Mouse (Mus musculus): ENCODE data around the gene Lsp1.

The Lsp1 gene

DNA sequence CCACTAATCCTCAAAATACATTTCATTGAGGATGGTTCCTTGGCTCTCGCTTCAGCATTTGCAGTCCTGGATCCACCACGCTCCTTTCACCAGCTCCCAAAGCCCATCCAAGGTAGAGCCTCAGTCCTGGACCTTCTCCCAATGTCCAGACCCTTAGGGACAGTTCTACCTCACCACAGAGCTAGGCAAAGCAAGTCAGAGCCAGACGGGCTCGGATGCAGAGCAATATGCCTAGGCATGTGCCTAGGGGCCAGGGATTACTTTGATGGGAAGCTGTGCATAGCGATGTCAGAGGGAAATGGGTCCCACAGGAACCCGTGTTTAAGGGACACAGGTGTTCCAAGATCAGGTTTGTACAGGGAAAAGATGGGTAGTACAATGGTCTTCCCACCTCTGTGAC, 15.3 kb upstream of the Lsp1 start:
- DNase-seq, result peak in 1 of 2 experiments; percentile 2

DNA sequence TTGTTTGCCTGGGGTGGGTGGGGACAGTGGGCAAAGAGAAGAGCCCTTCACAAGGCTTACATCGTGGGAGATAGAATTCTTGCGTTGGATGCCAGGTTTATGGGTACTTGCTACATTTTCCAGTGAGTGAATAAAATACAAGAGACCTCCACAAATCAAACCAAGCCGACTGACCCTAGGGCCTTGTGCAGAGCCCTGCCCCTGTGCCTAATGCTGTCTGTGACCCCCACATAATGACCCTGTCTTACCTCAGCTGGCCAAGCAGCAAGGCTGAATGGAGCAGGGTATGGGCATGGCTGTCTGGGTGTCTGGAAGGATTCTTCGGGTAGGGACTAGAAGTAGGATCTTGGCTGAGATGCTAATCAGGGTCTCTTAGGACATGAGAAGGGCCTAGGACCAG, 14.3 kb upstream of the Lsp1 start:
- peak in 1 of 2 experiments; percentile 2 for DNase-seq

DNA sequence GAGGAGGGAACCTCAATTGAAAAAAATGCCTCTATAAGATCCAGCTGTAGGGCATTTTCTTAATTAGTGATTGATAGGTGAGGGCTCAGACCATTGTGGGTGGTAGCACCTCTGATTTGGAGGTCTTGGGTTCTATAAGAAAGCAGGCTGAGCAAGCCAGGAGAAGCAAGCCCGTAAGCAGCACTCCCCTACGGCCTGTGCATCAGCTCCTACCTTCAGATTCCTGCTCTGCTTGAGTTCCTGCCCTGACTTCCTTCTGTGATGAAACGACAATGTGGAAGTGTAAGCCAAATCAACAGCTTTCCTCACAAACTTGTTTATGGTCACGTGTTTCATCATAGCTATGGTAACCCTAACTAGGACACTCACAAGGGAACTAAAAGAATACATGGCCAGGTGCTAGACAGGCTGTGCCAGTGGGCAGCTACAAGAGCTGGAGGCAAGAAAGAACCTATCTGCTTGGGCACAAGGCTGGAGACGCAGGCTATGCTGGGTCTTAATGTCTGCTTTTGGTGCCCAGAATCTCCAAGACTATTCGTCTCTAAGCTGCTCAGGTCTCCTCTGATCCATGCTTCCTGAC, 11.5 kb upstream of the Lsp1 start:
- DNase-seq, result peak in 1 of 2 experiments; percentile 0

DNA sequence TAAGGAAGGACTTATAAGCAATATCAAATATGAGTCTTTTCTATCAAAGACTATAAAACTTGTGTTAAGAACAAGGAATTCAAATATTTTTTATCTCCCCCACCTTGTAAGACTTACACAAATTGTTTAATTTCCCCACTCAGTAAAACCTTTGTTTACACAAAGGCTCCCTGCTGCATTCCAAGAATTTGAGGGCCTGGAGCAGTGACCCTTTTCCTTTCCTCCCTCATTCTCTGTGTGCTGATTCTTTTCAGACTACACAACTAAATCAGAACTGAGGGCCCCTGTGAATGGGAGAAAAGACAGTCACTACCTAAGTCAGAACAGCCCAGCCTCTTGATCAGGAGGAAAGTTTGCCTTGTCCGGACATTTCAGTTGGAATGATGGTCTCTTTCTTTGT, 5.9 kb upstream of the Lsp1 start:
- DNase-seq, result peak in 1 of 2 experiments; percentile 0

DNA sequence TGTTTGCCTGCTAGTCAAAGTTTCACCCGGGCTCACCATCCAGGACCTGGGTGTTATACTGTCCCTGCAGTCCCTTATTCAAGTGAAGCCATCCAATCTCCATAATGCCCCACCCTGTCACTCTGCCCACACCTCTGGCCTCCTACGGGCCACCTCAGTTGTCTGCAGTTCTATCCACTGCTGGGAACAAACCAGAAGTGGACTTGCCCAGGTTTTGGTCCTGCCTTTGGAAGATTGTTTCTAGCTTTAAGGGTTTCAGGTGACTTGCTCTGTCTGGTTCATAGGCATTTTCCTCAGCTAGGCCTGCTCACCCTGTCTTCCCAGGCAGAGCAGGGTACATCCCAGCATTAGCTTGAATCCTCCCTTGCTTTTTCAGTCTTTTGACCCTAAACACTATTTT, 5.4 kb upstream of the Lsp1 start:
- peak in 1 of 2 experiments; percentile 1 for DNase-seq

DNA sequence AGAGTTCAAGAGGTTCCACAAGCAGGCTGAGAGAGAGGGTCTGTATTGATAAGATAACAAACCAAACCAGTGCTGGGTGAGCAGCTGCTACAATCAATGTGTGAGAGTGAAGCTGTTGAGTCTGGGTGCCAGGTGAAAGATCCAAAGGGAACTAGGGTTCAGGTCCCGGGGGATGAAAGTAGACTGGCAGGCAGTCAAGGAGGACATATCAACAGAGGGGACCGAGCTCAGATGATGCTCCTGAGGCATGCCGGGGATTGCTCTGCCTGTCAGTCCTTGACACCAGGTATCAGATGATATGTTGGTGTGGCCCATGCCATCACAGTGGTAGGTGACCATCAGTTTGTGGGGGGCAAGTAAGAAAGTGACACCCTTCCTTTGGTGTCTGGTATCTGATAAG, 3.8 kb upstream of the Lsp1 start:
- peak; percentile 7 for DNase-seq

DNA sequence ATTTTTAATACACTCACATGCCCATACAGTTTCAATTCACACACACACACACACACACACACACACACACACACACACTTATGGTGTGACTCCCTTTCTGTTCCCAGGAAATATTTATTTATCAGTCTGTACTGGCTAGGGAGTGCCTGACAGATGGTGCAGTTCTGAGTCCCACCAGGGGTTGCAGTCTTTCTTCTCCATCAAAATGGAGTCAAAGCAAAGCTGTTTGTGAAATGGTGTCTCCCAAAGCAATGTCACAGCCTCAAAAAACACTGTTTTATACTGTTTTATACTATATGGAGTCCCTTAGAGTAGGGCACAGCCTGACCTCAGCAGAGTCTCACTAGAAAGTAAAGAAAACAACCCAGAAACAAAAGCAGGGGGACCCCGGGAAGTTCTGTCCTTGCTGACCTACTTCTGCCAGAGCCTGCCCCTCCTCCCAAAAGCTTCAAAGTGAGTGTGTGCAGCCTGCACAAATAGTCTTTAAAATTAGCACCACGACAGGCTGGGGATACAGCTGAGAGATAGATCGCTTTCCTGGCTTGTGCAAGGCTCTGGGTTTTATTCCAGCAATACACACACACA, 3.3 kb upstream of the Lsp1 start:
- DNase-seq, result peak; percentile 51 to 69

DNA sequence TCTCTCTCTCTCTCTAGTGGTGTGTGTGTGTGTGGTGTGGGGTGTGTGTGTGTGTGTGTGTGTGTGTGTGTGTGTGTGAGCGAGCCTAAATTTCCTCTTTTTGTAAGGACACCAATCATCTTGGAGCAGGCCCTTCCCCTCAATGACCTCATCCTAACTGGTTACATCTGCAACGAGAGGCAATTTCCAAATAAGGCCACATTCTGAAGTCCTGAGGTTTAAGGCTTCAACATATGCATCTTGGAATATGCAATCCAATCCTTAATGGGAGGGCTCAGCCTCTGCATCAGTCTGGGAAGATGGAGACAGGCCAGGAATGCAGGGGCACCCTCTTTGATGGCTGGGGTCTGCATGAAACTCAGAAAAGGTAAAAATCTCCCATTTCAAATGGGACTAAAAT, 2.6 kb upstream of the Lsp1 start:
- DNase-seq, result peak; percentile 0 to 6

DNA sequence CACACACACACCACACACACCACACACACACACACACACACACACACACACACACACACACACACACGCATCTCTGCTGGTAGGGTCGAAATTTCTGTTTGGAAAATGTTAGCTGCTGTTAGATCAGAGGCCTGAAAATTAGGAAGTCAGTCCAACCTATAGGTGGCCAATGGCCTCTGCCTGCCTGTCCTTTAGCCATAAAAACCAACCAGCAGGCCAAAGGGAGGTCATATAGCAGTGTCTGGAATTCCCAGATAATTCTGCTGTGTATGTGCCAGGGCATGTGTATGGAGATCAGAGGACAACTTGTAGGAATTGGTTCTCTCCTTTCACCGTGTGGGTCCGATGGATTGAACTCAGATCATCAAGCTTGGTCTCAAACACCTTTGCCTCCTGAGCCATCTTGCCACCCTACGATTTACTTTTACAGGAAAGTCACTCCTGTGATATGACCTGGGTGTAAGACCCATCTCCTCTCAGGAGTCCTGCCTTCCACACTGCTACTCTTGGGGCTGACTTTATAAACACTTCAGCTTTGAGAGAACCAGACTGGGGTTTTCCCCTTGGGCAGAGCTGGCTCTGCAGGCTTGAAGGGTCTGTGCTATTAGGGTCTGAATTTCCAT, 1.8 kb upstream of the Lsp1 start:
- peak; percentile 0 to 3 for DNase-seq

DNA sequence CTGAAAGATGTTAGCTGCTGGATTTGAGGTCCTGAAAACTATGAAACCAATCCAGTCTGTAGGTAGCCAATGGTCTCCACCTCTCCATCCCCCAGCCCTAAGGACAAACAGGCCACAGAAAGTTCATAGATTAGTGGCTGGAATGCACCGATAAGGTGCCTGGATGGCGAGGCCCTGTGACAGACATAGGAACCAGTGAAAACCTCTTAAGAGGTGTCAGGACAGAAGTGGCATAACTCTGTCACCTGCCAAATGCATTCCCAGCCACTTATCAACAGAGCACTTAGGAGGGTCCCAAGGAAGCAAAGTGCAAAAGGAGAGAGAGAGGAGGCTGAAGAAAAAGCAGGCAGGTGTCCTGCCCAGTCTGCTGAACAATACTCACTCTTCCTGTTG, 1.3 kb upstream of the Lsp1 start:
- DNase-seq, result peak in 1 of 2 experiments; percentile 0

DNA sequence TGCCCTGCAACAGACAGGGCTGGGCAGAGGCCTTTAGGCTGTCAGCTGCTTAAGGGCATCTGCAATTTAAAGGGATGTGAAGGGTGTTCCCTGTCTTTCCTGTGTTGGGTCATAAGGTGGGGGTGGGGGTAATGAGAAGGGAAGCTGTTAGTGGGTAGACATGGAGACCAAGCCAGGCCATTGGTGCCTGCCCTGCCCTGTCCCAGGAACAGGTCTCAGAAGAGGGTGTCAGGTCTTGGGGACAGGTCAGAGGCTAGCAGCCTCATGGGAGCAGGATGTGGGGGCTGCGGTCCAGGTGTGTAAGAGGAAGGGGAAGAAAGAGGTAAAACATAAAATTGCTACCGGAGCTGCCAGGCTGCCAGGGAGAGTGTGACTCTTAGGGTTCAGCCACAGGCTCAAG, 837 bp downstream of the Lsp1 start:
- DNase-seq, result peak; percentile 32 to 62

DNA sequence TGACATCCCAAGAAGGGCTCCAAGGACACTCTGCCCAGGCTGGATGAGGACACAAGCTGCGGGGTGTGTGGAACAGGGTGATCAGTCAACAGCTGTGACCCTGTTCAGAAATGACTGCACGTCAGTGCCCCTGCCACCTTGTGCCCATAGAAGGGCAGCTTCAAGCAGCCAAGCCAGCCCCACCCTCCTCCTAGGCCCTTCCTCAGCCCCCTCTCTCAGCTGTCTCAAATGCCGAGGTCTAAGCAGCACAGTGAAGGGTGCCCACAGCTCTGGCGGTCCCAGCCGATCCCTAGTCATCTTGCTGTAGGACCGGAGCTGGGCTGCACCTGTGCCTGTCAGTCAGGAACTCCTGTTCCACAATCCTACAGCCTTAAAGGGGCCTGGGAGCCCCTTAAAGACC, 1.6 kb downstream of the Lsp1 start:
- peak in 1 of 2 experiments; percentile 26 for DNase-seq

DNA sequence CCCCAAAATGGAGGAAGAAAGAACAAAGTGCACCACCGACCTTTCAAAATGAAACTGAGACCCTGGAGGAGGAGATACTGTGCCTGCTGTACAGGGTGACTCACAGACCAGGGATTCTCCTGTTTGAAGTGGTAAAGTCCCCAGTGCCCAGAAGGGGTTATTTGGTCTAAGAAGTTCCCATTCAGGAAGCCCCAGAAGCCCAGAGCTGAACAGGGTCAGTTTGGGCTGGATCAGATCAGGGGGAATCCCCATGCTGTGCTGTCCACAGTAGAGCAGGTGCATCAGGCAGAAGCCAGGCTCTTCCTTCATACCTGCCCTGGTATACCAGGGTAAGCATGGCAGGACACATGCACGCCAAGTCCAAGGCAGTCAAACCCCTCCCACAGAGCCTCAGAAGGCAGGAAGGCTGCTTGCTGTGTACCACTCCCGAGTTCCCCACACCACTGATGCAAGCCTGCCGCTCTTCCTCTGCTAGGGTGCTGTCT, 2.0 kb downstream of the Lsp1 start:
- peak in 1 of 2 experiments; percentile 21 for DNase-seq

DNA sequence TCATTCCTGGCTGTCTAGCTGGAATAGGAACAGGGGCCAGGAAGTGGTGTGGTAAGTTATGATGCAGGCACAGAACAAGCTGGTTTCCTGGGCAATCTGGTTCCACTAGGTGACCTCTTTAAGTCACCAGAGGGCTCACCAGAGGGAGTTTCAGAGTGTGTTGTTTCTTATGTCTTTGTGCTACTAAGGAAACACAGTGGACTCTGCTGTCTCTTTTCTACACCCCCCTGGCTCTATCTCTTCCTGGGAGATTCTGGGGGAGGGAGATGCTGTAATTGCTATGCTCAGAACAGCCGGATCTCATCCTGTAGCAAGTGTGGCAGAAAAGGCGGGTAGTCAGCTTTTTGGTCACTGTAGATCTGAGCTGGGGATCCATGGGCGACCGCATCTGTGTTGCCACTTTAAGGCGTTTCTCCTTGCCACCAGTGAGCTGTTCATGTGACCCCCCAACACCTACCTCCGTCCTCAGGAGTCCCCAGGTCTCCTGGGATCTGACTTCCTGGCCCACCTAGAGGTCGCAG, 9.6 kb downstream of the Lsp1 start:
- no peak for DNase-seq

DNA sequence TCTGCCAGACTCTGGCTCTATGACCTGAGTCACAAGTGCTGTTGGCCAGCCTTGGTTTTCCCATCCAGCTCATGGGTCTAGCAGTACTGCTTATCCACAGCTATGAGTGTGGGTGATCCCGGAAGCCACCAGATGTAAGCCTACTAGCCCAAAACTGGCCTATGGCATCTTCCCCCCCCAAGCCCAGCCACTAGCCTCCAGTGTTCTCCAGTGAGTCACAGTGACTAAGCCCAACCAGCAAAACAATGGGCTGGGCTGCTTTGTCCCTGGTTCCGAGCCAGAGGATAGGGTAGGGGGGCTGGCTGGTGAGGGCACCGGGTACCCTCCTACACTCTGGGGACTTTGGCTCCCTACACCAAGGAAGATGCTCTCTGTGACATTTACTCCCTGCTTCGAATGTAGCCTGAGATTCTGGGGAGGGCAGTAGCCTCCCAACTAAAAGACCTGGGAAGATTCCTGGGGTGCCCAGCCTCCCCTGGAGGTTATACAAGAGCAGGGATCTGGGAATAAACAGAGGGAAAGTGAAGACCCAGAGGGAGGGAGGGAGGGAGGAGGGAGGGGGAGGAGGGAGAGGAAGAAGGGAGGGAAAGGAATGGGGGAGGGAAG, 10.3 kb downstream of the Lsp1 start:
- DNase-seq, result no peak

DNA sequence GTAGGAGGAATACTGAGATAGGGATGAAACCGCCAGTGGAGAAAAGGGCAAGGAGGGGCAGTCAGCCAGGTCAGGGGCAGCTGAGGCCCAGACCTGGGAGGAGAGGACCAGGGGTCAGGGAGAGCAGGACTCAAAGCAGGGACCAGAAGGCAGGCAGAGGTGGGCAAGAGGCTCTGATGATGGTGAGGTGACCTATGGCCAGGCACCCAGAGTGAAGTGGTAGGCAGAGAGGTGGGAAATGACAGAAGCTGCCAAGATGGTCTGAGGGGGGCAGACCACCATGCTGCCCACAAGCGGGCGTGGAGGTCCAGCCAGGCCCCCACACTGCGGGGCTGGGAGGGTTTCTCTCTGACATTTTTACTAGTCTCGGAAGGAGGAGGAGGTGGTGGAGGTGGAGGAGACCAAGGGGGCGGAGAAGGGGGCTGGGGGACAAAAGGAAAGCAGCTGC, 10.8 kb downstream of the Lsp1 start:
- DNase-seq, result no peak

DNA sequence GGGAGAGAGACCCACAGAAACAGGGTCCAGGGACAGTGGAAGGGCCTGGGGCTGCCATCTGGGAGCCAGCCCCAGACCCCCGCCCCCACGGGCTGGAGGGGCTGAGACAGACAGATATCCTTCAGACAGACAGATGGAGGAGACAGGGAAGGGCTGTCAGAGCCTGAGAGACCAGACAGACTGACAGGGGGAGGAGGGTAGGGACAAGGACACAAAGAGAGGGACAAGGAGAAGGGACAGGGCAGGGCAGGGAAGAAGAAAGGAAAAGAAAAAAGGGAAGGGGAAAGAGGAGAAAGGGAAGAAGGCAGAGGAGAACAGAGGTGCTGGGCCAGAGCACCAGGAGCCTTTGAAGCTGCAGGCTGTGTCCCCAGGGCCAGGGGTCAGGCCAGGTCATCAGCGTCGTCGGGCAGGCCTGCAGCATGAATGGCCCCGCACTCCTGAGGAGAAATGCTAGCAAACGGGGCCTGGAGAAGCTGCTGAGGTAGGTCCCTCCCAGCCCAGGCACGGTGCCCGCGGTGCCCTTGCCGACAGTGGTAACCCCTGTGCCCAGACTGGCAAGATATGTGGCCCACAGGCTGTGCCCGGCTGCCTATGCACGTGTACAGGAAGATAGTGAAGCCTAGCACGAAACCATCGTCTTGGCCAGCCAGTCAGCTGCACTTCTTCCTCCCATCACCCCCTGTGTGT, 11.4 kb downstream of the Lsp1 start:
- no peak for DNase-seq

DNA sequence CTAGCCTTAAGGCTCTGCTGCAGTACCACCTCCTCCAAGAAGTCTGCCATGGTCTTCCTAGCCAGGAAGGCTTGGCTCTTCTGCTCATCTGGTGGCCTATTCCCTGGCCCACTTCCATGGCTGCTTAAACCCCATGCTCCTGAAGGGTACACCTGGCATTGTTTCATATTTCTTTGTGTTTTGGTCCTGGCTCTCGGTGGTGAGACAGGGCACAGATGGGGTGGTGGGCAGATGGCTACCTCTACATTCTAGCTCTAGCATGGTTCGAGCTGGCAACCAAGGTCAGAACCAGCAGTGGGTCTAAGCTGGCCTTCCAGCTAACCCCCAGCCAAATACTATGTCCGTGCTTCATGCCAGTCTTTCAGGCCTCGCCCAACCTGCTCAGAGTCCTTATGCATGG, 12.3 kb downstream of the Lsp1 start:
- DNase-seq, result peak in 1 of 2 experiments; percentile 0

DNA sequence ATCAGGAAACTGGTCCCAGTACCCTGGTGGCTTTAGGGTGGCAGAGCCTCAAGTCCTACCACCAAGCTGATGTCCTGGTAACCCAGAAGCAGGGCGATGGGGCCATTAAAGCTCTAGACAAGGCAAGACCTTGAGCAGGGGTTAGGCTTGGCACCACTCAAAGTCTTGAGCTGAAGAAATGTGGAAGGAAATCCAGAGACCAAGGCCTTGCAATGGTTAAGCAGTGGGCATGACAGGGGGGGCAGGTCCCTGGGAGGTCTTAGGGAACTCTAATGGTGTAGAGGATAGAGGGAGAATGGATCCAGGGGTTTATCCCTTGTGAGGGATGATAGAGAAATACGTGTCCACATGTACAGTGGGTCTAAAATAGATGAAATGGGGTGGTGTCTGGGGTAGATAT, 12.9 kb downstream of the Lsp1 start:
- no peak for DNase-seq

DNA sequence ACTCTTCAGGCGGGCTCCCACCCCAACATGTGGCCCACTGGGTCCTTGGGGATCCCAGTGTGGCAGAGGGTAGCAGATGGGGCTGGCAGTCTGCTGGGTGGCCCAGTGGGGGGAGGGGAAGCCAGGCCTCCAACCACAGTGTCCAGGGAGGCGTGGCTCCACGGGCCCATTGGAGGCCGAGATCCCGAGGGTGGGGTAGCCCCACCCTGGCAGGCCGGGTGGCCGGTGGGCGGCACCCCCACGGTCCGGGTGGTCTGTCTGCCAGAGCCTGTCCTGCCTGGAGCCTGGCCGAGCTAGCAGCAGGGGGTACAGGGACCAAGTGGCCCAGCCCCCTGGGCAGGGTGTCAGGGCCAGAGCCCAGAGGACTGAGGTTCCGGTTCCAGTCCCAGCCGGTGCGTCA, 14.2 kb downstream of the Lsp1 start:
- DNase-seq, result peak in 1 of 2 experiments; percentile 6

DNA sequence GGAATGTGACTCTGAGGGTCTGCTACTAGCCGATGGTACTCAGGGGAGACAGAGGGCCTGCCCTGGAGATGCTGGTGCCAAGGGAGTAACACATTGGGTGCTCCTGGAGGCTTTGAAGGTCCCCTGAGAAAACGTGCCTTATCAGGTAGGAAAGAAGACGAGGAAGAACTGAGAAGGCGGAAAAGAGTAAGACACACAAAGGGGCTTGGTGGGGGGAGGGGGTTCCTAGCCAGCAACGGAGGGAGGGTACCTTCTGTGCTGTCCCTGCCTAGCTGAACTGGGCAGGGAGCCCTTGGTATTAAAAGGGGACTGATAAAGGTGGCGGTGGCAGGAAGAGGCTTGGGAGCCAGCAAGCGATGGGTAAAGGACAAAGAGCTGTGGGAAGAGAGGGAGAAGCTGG, 15.0 kb downstream of the Lsp1 start:
- peak in 1 of 2 experiments; percentile 0 for DNase-seq

DNA sequence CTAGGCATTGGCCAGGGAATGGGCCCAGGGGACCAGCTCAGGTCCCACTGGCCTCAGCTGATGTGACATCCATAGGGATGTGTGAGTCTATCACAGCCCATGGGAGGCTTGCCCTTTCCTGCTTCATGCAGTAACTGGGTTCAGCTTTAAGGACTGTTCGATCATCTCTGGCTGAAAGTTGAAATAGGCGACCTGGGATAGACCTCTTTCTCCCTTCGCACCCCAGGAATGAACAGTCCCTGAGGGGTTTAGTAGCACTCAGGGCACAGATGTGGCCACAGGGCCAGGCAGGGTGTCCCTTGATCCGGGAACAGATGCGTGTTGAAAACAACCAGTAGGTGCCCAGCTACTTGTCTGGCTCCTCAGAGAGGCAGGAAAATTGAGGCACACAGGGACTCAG, 15.7 kb downstream of the Lsp1 start:
- no peak for DNase-seq

Data from thymus, adult 18-20 months (tissue).